Mouse (Mus musculus): ENCODE data around the gene Cox20.

DNA sequence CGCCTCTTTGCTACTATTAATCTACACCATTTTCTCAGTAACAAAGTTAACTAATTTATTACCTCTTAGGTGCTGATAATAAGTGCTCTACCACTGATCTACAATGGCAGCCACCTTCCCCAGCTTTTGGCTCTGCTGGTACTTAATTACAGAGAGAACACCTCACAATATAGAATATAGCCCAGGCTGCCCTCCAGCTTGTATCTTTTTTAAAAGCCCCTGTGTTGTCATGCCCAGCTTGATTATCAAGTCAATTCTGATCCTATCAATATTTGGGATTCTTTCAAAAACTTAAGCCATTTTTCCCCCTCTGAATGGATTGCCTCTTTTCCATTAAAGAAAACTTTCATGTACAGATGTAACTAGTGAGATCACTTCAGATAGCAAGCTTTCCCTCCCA is 8.0 kb downstream of the Cox20 start:
- TF ChIP-seq TAL1 (IDR thresholded peaks at IDR 0.05; ENCODE audit: low read length): no peak
- TF ChIP-seq GATA1 (IDR thresholded peaks at IDR 0.05; ENCODE audit: low read length): no peak

Measured in erythroblast, embryonic 14.5 days (primary cell).